Mouse (Mus musculus) c-Kit-positive CD71-positive TER-119-positive erythroid progenitor cells, embryonic 14.5 days (primary cell): ENCODE results near the gene Cdk5r1.

Experiments used
- DNase-seq: peaks from one replicate; pipeline ENCODE4 v3.0.0-alpha.2; 2013; ENCODE audit warnings: low spot score

The Cdk5r1 gene

DNA sequence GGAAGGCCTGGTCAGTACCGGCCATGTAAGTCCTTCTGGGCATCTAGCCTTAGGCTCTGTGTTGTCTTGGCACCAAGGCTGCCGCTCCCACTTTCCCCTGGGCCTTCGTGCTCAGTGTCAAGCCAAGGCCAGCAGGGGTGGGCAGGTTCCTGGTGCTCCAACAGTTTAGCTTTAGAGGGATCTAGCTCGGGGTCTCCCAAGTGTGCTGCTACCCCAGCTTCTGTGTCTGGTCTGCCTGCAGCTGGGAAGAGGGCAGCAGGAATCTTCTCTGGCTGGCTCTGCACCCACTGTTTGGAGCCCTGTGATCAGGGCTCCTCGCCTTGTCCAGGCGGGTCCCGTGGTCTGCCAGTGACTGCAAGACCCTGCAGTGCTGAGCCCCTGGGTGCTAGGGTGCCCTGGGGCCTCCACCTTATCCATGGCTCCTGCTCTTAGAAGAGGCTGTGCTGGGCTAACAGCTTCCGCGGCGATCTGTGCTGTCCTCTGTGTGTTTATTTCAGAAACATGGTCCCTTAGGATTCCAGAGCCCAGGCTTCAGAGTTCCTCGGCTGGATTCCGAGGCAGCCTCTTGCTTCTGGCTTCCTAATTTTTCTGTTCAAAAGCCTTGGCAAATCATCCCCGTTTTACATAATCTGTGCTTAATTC is 4.7 kb downstream of the Cdk5r1 start:
- no peak for DNase-seq

DNA sequence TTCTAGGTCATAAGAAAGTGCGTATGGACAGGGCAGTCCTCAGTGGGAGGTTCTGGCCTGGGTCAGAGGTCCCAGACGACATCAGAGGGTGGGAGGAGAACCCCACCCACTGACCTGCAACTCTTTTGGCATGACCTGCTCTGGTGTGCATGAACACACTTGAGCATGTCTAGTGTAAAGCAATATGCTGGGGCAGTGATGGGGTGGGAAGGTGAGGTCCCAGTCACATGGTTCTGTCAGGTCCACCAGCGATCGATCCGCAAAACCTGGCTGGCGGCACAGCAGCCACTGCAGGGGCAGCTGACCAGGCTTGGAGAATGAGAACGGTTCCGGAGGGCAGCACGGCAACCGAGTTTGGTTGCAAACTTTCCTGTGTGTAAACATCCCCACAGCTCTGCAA is 5.5 kb downstream of the Cdk5r1 start:
- DNase-seq, result no peak

GRCm38 (mm10) chr11:80482921-80483320 is 6.1 kb downstream of the Cdk5r1 start:
- DNase-seq, result no peak

DNA sequence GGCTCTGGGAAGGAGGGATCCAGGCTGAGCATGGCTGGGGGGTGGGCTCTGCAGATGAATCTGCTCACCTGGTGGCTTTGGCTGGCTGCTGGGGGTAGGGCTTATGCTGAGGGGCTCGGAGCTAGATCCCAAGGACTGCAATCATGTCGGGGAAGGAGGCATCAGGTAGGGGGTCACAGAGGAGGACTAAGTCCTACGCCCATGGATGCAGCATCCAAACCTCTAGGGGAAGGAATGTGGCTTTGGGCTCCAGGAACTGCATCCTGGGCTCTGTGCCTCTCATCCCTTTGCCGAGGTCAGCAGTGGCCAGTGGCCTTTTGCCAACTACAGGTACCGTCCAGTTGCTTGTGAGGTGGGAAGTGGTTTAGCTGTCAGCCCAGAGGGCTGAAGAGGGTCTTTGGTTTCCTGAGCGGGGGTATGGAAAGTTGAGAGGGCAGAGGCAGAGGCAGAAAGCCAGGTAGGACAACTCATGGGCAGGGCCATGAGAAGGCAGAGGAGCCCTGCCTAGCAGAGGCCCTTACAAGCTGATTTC is 6.8 kb downstream of the Cdk5r1 start:
- no peak for DNase-seq

GRCm38 (mm10) chr11:80484191-80484791 is 7.5 kb downstream of the Cdk5r1 start:
- no peak for DNase-seq

- no peak for DNase-seq
Measured at GRCm38 (mm10) chr11:80485120-80485551, 8.3 kb downstream of the Cdk5r1 start.

- DNase-seq, result no peak
Measured at GRCm38 (mm10) chr11:80485622-80486206, 8.9 kb downstream of the Cdk5r1 start.

DNA sequence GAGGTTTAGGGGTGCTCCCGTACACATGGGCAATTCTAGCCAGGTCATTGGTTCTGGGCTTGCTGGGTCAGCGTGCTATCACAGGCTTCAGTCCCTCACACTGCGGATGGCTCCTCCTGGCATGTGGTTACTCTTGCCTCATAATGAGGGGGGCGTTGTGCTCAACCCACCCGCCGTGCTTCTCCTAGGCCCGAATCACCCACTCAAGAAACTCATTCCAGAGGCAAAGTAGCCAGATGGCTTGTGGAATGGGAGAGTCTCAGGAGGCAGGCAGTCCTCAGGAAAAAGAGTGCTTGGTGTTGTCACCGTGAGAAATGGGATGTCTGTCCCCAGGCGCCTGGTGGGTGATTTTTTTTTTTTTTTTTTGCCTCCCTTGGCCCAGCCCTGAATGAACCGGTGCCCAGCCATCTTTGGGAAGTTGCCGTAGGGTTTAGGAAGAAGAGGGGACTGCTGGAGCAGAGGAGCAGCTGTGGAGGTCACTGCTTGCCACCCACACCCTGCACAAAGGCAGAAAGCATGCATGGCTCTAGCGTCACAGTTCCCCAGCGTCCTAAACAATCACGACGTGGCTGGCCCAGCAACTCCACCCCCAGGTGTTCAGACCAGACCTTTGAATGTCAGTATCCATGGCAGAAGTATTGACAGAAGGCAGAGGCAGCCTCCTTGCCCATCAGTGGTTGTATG is 11.2 kb downstream of the Cdk5r1 start:
- DNase-seq, result no peak

GRCm38 (mm10) chr11:80489172-80489881 is 12.5 kb downstream of the Cdk5r1 start:
- DNase-seq, result no peak

GRCm38 (mm10) chr11:80489882-80490196 is 13.0 kb downstream of the Cdk5r1 start:
- no peak for DNase-seq

DNA sequence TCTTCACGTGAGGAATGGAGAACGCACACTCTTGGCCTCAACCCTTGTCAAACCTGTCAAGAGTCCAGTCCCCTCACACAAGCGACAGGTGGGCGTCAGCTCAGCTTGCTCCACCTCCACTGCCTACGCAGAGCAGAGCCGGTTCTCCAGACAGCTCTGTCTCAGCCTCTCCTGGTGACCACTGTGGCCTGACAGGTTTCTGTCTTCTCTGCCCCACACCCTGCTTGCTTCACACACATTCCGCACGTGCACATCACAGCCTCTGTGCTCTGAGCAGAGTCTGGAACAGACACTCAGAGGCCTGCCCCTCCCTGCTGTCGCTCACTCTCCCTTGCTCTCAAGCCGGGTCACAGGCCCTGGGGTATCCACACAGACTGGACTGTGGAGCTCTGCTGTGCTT is 14.0 kb downstream of the Cdk5r1 start:
- no peak for DNase-seq

GRCm38 (mm10) chr11:80493186-80493585 is 16.4 kb downstream of the Cdk5r1 start:
- DNase-seq, result no peak

- no peak for DNase-seq
Measured at GRCm38 (mm10) chr11:80494852-80495251, 18.0 kb downstream of the Cdk5r1 start.

DNA sequence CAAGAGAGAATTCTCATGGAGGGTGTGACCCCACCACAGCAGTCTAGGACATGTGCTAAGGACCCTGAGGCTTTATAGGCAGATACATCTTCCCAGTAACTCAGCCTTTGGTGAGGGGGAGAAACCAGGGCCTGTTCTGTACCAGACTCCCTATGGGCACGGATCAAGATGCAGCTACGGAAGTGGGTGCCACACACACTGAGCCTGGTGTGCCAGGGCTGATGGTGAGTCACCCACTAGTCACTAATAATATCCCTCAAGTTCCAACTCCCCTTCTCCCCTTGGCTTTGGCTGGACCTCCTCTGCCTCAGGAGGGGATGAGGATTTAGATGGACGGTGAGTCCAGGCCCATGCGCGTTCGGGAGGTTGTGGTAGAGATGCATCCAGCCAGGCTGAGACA is 19.1 kb downstream of the Cdk5r1 start:
- DNase-seq, result no peak

DNA sequence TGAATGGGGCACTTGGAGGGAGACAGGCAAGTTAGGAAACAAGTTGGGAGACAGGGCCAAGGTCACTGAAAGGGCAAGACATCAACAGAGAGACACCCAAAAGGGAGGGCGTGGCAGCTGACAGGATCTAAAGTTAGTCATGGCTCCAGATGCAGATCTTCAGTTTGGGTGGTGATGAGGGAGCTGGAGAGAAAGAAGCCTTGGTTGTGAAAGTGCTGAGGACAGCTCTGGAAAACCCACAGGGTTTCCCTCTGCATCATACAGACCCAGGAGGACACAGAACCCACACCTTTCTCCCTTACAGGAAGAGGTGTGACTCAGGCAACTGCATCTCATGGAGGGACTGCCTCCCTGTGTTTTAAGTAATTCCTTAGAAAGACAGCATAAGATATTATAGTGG is 19.8 kb downstream of the Cdk5r1 start:
- DNase-seq, result no peak

GRCm38 (mm10) chr11:80497225-80497919 is 20.5 kb downstream of the Cdk5r1 start:
- DNase-seq, result no peak

DNA sequence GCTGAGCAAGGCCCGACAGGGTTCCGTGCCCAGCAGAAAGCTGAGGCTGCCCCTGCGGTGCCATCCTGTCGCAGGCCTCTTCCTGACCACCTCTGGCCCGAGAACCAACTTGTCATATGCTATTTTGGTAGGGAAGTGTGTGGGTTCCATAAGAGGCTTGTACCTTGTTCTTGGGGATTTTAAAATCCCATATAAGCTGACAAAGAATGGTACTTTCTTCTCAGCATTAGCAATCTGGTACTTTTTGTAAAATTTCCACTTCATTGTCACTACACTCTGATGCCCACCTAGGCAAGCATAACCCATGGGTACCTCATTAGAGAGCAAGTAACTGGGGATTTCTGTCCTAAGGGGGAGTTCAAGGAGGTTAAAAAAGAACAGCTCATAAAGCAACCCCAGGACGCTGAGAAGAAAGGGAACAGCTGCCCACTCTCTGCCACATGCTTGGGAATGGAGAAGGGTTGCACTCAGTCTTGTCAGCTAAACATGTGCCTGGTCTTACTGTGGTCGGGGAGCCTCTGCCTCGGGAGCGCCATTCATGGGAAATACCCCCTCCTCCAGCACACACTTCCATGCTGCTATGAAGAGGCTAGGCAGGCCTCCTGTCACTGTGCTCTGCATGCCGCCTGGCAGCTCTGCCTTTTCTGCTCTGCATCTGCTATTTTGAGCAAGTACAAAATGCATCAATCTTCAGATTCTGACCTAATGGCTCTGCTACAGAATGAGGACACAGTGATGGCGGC is 21.7 kb downstream of the Cdk5r1 start:
- no peak for DNase-seq

DNA sequence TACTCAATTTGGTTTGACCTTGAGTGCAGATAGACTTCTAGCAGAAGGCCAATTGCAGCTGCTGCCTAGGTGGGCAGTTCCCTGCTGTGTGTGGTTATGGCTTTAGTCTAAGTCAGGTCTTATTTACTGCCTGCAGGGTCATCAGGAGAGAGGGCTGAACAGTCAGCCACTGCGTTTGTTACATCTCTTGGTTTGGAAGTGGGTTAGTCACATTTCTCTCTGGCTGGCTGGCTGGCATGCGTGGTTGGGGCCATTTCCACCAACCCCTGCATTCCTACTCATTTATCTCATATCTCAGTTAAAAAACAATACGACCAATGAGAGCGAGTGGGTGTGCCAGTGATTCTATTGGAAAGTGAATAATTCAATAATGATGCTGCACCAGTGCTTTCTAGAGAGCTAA is 22.7 kb downstream of the Cdk5r1 start:
- DNase-seq, result no peak

DNA sequence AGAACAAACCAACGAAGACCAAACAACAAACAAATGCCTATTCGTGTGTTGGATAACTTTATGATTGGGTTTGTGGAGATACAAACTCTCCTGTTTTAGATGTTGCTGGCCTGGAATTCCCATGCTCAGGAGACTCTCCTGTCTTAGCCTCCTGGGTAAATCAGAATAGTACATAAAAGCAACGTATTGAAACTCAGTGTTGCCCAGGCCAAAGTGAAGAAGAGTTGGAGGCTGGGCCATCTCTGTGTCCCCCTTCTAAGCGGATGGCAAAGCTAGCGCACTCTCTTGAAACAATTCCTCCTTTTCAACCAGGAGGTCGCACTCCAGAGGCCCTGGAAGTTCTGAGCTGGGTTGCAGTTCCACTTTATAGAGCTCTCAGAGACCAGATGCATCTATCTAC is 26.5 kb downstream of the Cdk5r1 start:
- DNase-seq, result no peak

- DNase-seq, result no peak
Measured at GRCm38 (mm10) chr11:80503726-80504452, 27.1 kb downstream of the Cdk5r1 start.
